Mouse (Mus musculus) heart, embryonic 14.5 days (tissue): Measurements from ENCODE around the gene Mif. TPM values are rescaled to one million over a fixed set of nuclear protein-coding genes. Genes with fewer than 3 reads are reported as not detected.

ENCODE experiments used
- ATAC-seq: fragments of 200-750 bp; cut with Nextera tagmentation; 2 replicates; pipeline ENCODE4 v1.8.0; 2017; ENCODE audit warnings: low read depth, moderate TSS enrichment; ENCODE audit not compliant: insufficient number of reproducible peaks, insufficient read depth, low FRiP score
- H3K27ac ChIP-seq, 2 experiments: fragments of 200-500 bp in 1 of 2; fragments of 300-500 bp in 1 of 2; sonication (generic) in 1 of 2; replicated peaks in 1 of 2; 2 replicates each; pipeline ENCODE4 v1.5.1; 2012 to 2014; ENCODE audit warnings: low read depth in 2 of 2, low read length in 2 of 2, control low read depth in 1 of 2, mild to moderate bottlenecking in 1 of 2, mixed read lengths in 1 of 2; ENCODE audit not compliant: control insufficient read depth in 1 of 2, insufficient read depth in 1 of 2
- H3K27me3 ChIP-seq: fragments of 300-500 bp; sonication (generic); 2 replicates; pipeline ENCODE4 v1.6.1; 2014; ENCODE audit warnings: mild to moderate bottlenecking, low read length, control low read depth; ENCODE audit not compliant: control insufficient read depth, insufficient read depth
- H3K36me3 ChIP-seq: fragments of 300-500 bp; sonication (generic); 2 replicates; pipeline ENCODE4 v1.6.1; 2014; ENCODE audit warnings: mild to moderate bottlenecking, control low read depth, low read length, mixed read lengths; ENCODE audit not compliant: control insufficient read depth, insufficient read depth
- H3K4me1 ChIP-seq, 2 experiments: fragments of 200-500 bp in 1 of 2; fragments of 300-500 bp in 1 of 2; sonication (generic) in 1 of 2; 2 replicates each; pipeline ENCODE4 v1.6.1; 2012 to 2014; ENCODE audit warnings: low read length in 2 of 2, control low read depth in 1 of 2, mixed read lengths in 1 of 2; ENCODE audit not compliant: control insufficient read depth in 2 of 2, insufficient read depth in 2 of 2
- H3K4me2 ChIP-seq: fragments of 300-500 bp; sonication (generic); 2 replicates; pipeline ENCODE4 v1.6.1; 2014; ENCODE audit warnings: mild to moderate bottlenecking, low read length
- H3K4me3 ChIP-seq, 2 experiments: fragments of 200-500 bp in 1 of 2; fragments of 300-500 bp in 1 of 2; sonication (generic) in 1 of 2; 2 replicates each; pipeline ENCODE4 v1.5.1; 2012 to 2014; ENCODE audit warnings: low read length in 2 of 2, mild to moderate bottlenecking in 2 of 2, control low read depth in 1 of 2, low read depth in 1 of 2, moderate library complexity in 1 of 2; ENCODE audit not compliant: control insufficient read depth in 1 of 2, insufficient read depth in 1 of 2
- H3K9ac ChIP-seq: fragments of 300-500 bp; sonication (generic); 2 replicates; pipeline ENCODE4 v1.6.1; 2014; ENCODE audit warnings: mild to moderate bottlenecking, low read length
- H3K9me3 ChIP-seq: fragments of 300-500 bp; sonication (generic); 2 replicates; pipeline ENCODE4 v1.6.1; 2016; ENCODE audit warnings: low read length, control low read depth; ENCODE audit not compliant: control insufficient read depth
- WGBS: fragments of 180-500 bp; shearing (Covaris S2); extraction: QIAGEN DNeasy Blood & Tissue Kit; methylation state at CpG from one replicate; pipeline ENCODE4 v1.1.7; 2014; 5-methylcytosine and 5-hydroxymethylcytosine counted together
- polyA plus RNA-seq: library from polyadenylated mRNA; unstranded; fragments of >200 nt; fragmentation: Nextera tagmentation; extraction: Ambion mirVana; gene quantifications from 2 replicates; pipeline ENCODE4 v1.2.1, GENCODE M21; 2014

The Mif gene
- polyA plus RNA-seq, 1 experiment from 2014 or later: 2,703 TPM

DNA sequence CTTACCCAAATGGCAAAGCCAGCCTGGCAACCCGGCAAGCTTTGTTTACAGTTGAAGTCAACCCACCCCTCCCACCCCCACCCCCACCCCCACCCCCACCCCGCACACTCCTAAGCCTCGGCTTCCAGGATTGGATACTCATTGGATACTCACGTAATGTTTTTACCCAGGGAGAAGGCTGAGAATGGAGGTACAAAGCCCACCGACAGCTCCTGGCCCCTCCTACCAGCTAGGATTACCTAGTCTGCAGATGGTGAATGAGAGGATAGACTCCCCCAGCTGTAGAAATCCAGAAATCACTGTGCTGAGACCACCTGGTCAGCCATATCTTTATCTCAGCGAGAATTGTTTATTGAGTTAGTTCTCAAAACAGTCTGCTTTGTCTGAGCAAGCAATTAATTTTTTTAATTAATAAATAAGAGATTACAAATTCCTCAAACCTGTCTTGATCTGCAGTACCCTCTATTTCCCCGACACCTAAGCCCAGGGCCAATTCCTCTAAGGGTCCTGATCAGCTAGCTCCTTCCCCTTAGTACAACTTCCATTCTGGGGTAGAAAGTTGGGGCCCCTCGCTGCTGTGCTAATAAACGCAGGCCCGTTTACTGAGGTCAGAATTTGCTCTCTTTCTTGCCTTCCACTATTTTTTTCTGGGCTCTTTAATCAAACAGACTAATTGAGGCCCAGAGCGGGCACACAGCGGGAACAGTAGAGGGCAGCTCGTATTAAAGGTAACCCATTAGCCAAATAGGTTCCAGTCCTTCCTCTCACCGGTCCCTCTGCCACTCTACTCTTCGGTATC is 22.6 kb upstream of the Mif start:
- H3K9me3 ChIP-seq: no peaks in the 10 kb centered on the region
- peaks cover 0 to 2% of the 10 kb centered on the region in 2 experiments; a peak in 1 of 4 replicates for H3K4me1 ChIP-seq
- H3K4me3 ChIP-seq: no peak overlapping the region; a peak in 1 of 4 replicates
- H3K9ac ChIP-seq: 0 out of 2 replicates have a peak overlapping the region, but pooled peaks have one; percentile 12
- H3K27ac ChIP-seq: no peak overlapping the region
- 13% methylated on average over 15 of the region's 15 CpGs for WGBS
- no peaks in the 10 kb centered on the region for H3K27me3 ChIP-seq
- peak overlapping the region; percentile 33 for H3K4me2 ChIP-seq
- ATAC-seq: no peak
- H3K36me3 ChIP-seq: no peaks in the 10 kb centered on the region

DNA sequence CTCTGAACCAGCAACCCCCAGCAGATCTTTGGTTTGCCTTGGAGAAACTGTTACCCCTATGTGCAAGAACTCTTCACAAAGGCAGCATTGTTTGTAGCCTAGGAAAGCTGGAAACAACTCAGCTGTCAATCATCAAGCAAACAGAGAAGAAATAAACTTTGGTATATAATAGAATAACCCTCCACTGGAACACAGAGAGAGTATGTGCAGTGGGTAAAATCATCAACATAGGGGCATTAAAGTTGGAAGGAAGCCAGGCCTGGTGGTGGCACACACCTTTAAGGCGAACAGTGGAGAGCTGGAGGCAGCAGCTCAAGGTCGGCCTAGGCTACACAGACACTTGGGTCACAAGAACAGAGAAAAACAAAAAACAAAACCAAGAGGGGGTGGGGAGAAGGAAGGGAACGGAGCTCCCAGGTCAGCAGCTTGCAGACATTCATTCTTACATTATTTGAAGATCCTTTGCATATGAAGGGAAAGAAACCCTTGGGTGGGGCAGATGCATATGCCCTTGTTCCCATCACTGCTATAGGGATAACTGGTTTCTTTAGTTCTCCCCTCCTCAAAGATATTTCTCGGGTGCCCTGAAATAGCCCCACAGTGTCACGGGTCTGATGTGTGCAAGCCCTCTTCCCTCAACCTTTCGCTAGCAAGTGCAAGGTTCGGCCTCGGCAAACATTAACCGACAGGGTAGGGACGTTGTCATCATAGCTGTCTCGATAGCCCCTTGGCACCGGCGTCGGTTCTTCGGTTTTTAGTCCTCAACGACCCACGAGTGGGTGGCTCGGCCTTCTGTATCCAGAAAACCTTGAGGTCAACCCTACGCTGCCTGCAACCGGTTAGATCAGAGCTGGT is 21.8 kb upstream of the Mif start:
- no peaks in the 10 kb centered on the region for H3K27me3 ChIP-seq
- H3K4me3 ChIP-seq: no peak overlapping the region
- peak overlapping the region in 1 of 2 experiments; percentile 24; a peak in 1 of 4 replicates for H3K27ac ChIP-seq
- no peaks in the 10 kb centered on the region for H3K9me3 ChIP-seq
- no peak overlapping the region for H3K9ac ChIP-seq
- H3K4me2 ChIP-seq: no peak overlapping the region
- H3K4me1 ChIP-seq: peaks cover 0 to 2% of the 10 kb centered on the region in 2 experiments; a peak in 1 of 4 replicates
- ATAC-seq: no peak
- WGBS: 23% methylated on average over 20 of the region's 20 CpGs
- H3K36me3 ChIP-seq: no peaks in the 10 kb centered on the region

DNA sequence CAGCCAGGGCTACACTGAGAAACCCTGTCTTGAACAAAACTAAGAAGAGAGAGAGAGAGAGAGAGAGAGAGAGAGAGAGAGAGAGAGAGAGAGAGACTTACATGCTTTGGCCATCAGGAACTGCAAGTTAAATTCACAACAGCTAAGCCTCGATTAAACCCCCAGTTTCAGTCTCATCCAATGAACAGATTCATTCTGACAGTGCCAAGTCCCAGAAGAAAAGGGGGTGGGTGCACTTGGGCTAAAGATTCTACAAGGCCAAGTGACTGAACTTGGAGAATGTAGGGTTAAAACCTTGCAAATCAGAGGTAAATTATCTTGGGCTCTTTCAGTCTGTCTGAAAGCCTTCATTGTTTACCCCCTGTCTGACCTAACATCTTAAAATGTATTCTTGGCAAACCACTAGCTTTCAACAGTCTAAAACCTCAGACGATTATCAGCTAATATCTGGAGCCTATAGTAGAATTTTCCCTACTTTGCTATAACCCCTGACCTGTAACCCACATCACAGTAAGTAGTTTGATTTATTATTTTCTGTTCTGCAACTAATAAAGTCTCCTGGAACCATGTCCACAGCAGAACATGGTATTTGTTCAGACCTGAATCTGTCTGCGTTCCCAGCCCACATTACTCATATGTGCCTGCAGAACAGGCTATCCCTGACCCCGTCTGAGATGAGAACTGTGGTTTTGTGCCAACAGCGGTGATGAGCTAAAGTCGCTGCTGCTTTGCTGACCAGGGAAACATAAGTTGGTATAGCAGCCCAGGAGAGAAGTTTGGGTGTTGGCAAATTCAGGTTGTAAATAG is 20.9 kb upstream of the Mif start:
- 59% methylated on average over 6 of the region's 6 CpGs for WGBS
- Histone ChIP-seq H3K27ac (peak overlapping the region in 1 of 2 experiments; percentile 24; a peak in 1 of 4 replicates), H3K4me1 (peaks cover 0 to 2% of the 10 kb centered on the region in 2 experiments; a peak in 1 of 4 replicates)

DNA sequence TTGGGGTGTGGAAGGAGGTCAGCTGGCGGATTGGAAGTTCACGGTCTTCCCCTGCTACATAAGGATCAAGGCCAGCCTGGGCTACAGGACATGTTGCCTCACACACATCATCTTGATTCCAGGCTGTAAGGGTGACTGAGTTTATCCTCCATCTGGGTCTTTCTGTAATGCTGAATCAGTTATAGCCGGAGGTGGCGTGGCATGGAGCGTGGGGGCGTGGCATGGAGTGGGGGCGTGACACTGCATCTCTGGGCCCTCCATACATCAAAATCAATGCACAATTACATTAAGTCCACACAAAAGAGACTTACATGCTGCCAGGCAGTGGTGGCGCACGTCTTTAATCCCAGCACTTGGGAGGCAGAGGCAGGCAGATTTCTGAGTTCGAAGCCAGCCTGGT is 20.3 kb upstream of the Mif start:
- H3K36me3 ChIP-seq: no peaks in the 10 kb centered on the region
- H3K4me2 ChIP-seq: no peak overlapping the region
- no peak overlapping the region for H3K27ac ChIP-seq
- 89% methylated on average over 10 of the region's 10 CpGs for WGBS
- H3K4me1 ChIP-seq: peaks cover 0 to 2% of the 10 kb centered on the region in 2 experiments; a peak in 1 of 4 replicates
- no peak overlapping the region for H3K9ac ChIP-seq
- no peak overlapping the region for H3K4me3 ChIP-seq
- no peaks in the 10 kb centered on the region for H3K27me3 ChIP-seq
- no peaks in the 10 kb centered on the region for H3K9me3 ChIP-seq
- no peak for ATAC-seq

More for the DNA sequence above, 20.9 kb upstream of the Mif start:
- Histone ChIP-seq H3K9me3 (no peaks in the 10 kb centered on the region), H3K36me3 (no peaks in the 10 kb centered on the region), H3K4me3 (no peak overlapping the region), H3K4me2 (no peak overlapping the region), H3K27me3 (no peaks in the 10 kb centered on the region), H3K9ac (no peak overlapping the region)
- ATAC-seq: no peak

DNA sequence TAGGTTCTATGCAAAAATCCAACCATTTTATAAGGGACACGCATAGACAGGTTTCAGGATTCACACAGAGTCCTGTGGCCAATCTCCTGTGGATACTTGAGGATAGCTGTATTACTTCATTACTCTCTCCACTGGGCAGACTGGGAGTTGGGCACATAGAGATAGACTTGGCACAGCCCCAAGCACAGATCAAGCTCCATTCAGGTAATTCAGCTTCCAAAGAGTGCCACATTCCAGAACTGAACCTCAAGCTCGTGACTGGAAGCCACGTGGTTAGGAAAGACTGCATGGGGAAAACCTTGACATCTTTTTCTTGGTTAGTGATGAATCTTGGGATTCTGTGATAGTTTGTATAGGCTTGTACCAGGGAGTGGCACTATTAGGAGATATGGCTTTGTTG is 18.8 kb upstream of the Mif start:
- H3K4me1 ChIP-seq: peaks cover under 1 to 2% of the 10 kb centered on the region in 2 experiments
- WGBS: 75% methylated on average over 3 of the region's 3 CpGs
- H3K27me3 ChIP-seq: no peaks in the 10 kb centered on the region
- no peaks in the 10 kb centered on the region for H3K36me3 ChIP-seq
- ATAC-seq: no peak
- no peak overlapping the region for H3K4me3 ChIP-seq
- no peak overlapping the region for H3K9ac ChIP-seq
- H3K9me3 ChIP-seq: no peaks in the 10 kb centered on the region
- H3K4me2 ChIP-seq: no peak overlapping the region
- H3K27ac ChIP-seq: no peak overlapping the region

DNA sequence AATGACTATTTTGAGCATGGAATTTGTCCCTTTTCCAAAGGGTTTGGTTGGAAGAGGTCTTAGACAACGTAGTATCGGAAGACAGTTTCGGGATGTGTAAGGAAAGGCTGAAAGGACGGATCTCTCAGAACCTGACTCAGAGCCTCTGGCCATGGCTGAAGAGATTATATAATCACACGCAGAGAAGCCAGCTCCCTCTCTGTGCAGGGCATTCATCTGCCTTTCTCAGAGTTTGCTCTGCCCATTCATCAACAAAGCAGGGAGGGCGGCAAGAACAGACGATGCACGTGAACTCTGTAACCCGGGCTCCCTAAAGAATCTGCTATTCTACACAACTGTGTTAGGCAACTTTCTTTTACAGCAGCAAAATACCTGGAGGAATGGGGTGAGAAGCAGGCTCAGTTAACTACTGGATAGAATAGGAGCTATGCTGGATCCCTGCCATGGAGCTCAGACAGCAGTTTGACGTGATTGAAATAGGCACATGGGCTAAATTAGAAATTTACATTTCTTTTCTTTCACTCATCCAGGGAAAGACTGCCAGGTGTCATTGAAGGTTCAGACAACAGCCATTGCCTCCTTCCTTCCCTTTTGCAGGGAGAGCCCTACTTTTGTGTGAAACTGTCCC is 13.6 kb upstream of the Mif start:
- 31% methylated on average over 10 of the region's 10 CpGs for WGBS
- ATAC-seq: no peak
- Histone ChIP-seq H3K4me1 (peaks cover 4 to 14% of the 10 kb centered on the region in 2 experiments), H3K27ac (peak overlapping the region in 1 of 2 experiments; percentile 76; a peak in 3 of 4 replicates), H3K9me3 (no peaks in the 10 kb centered on the region), H3K4me3 (0 out of 4 replicates have a peak overlapping the region, but pooled peaks of 1 of the 2 experiments have one; percentile 36), H3K27me3 (no peaks in the 10 kb centered on the region), H3K36me3 (no peaks in the 10 kb centered on the region), H3K4me2 (peak overlapping the region; percentile 71), H3K9ac (peak overlapping the region; percentile 65)
